Mouse (Mus musculus): ENCODE results near the gene Arhgap23. TPM values are rescaled to one million over a fixed set of nuclear protein-coding genes. Genes with fewer than 3 reads are reported as not detected.

The Arhgap23 gene
- polyA plus RNA-seq, 1 experiment from 2014 or later: 6.6 TPM

GRCm38 (mm10) chr11:97461307-97461820 lies 46.0 kb downstream of the Arhgap23 start:
- H3K4me1 ChIP-seq (replicated peaks): peaks cover 2% of the 10 kb centered on the region; the same call in 1 of the 2 replicates
- H3K27ac ChIP-seq: no peak overlapping the region
- peaks cover 31% of the 10 kb centered on the region; the same call in 1 of the 2 replicates for H3K27me3 ChIP-seq
- no peak overlapping the region for H3K4me3 ChIP-seq
- WGBS: 91% methylated on average over 3 of the region's 3 CpGs
- H3K4me2 ChIP-seq: no peak overlapping the region
- H3K36me3 ChIP-seq: peaks cover 97% of the 10 kb centered on the region
- ATAC-seq (ENCODE audit: low FRiP score): no peak
- H3K9me3 ChIP-seq: no peaks in the 10 kb centered on the region
- no peak overlapping the region for H3K9ac ChIP-seq

DNA sequence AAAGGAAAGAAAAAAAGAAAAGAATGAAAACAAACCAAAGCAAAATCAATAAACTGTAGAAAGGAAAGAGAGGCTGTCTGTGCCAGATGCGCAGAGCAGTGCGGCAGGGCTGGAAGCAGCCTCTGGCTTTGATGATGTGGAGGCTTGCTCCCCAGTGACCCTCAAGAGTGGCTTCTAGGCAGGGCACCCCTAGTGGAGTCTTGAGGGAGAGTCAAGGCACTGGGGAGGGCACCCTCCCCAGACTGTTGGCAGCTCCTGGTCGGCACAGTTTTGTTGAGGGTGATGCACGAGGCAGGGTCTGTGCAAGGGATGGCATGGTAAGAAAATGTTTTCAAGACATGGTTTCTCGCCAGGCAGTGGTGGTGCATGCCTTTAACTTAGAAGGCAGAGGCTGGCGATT lies 47.2 kb downstream of the Arhgap23 start:
- Histone ChIP-seq H3K4me2 (no peak overlapping the region), H3K9me3 (no peaks in the 10 kb centered on the region), H3K4me1 (replicated peaks) (peaks cover 4% of the 10 kb centered on the region; the same call in 1 of the 2 replicates), H3K4me3 (no peak overlapping the region), H3K27me3 (peaks cover 31% of the 10 kb centered on the region; the same call in 1 of the 2 replicates), H3K9ac (no peak overlapping the region), H3K27ac (no peak overlapping the region), H3K36me3 (peaks cover 96% of the 10 kb centered on the region)
- 89% methylated on average over 6 of the region's 6 CpGs for WGBS
- no peak for ATAC-seq (ENCODE audit: low FRiP score)

DNA sequence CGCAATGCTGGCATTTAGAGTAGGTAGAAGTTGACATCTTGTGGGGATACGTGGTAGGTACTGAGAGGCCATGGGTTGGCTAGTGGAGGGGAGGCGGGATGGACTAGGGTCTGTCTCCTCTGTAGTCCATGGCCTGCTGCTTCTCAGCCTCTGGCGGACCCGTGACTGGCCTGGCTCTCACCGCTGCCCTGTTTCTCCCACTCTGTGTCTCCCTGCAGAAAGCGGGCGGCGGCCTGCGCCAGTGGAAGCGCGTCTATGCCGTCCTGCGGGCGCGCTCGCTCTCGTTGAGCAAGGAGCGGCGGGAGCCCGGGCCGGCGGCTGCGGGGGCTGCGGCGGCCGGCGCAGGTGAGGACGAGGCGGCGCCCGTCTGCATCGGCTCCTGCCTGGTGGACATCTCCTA lies 47.8 kb downstream of the Arhgap23 start:
- Histone ChIP-seq H3K9me3 (no peaks in the 10 kb centered on the region), H3K36me3 (peaks cover 95% of the 10 kb centered on the region)
- ATAC-seq (ENCODE audit: low FRiP score): no peak

GRCm38 (mm10) chr11:97463991-97464390 lies 48.7 kb downstream of the Arhgap23 start:
- no peak for ATAC-seq (ENCODE audit: low FRiP score)
- Histone ChIP-seq H3K4me1 (replicated peaks) (peaks cover 4% of the 10 kb centered on the region; the same call in 1 of the 2 replicates), H3K4me3 (no peak overlapping the region), H3K4me2 (no peak overlapping the region), H3K27ac (no peak overlapping the region), H3K27me3 (peaks cover 31% of the 10 kb centered on the region; the same call in 1 of the 2 replicates), H3K36me3 (peaks cover 93% of the 10 kb centered on the region), H3K9ac (peak overlapping the region; percentile 43; the same call in 1 of the 2 replicates), H3K9me3 (no peaks in the 10 kb centered on the region)
- 87% methylated on average over 4 of the region's 4 CpGs for WGBS

More for the DNA sequence above, 47.8 kb downstream of the Arhgap23 start:
- Histone ChIP-seq H3K4me2 (no peak overlapping the region), H3K27me3 (peaks cover 31% of the 10 kb centered on the region; the same call in 1 of the 2 replicates), H3K27ac (no peak overlapping the region), H3K9ac (no peak overlapping the region), H3K4me1 (replicated peaks) (peaks cover 4% of the 10 kb centered on the region; the same call in 1 of the 2 replicates), H3K4me3 (no peak overlapping the region)
- 27% methylated on average over 33 of the region's 33 CpGs for WGBS

DNA sequence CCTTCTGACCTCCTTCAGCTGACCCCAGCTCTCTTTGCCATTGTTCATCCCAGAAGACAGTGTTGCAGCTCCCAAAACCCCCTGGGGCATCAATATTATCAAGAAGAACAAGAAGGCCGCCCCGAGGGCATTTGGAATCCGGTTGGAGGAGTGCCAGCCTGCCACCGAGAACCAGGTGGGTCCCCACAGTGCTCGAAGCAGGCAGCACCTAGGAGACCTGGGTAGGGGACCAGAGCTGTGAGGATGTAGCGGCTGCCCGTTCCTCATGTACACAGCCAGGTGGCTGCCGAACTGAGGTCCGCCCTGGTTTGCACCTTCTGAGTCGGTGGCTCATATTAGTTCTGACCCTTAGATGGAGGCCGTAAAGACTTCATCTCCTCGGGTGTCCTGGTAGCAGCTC lies 50.6 kb downstream of the Arhgap23 start:
- 79% methylated on average over 12 of the region's 12 CpGs for WGBS
- peaks cover 93% of the 10 kb centered on the region for H3K36me3 ChIP-seq

GRCm38 (mm10) chr11:97466444-97467160 lies 51.3 kb downstream of the Arhgap23 start:
- no peaks in the 10 kb centered on the region for H3K9me3 ChIP-seq
- H3K27me3 ChIP-seq: peaks cover 24% of the 10 kb centered on the region; the same call in 1 of the 2 replicates
- H3K9ac ChIP-seq: no peak overlapping the region
- 70% methylated on average over 10 of the region's 10 CpGs for WGBS
- peaks cover 4% of the 10 kb centered on the region; the same call in 1 of the 2 replicates for H3K4me1 ChIP-seq (replicated peaks)
- H3K4me3 ChIP-seq: no peak overlapping the region
- no peak for ATAC-seq (ENCODE audit: low FRiP score)
- peaks cover 93% of the 10 kb centered on the region for H3K36me3 ChIP-seq
- no peak overlapping the region for H3K27ac ChIP-seq
- H3K4me2 ChIP-seq: no peak overlapping the region

More for the DNA sequence above, 50.6 kb downstream of the Arhgap23 start:
- Histone ChIP-seq H3K27ac (no peak overlapping the region), H3K9ac (no peak overlapping the region), H3K4me3 (no peak overlapping the region), H3K4me1 (replicated peaks) (peaks cover 4% of the 10 kb centered on the region; the same call in 1 of the 2 replicates), H3K9me3 (no peaks in the 10 kb centered on the region), H3K27me3 (peaks cover 31% of the 10 kb centered on the region; the same call in 1 of the 2 replicates), H3K4me2 (no peak overlapping the region)
- ATAC-seq (ENCODE audit: low FRiP score): no peak

GRCm38 (mm10) chr11:97468639-97469287 lies 53.4 kb downstream of the Arhgap23 start:
- H3K4me3 ChIP-seq: no peak overlapping the region
- 50% methylated on average over 14 of the region's 14 CpGs for WGBS
- H3K27me3 ChIP-seq: 0 out of 2 replicates have a peak, but pooled peaks cover 8% of the 10 kb centered on the region
- peak overlapping the region; percentile 13; the same call in 1 of the 2 replicates for H3K9ac ChIP-seq
- H3K36me3 ChIP-seq: peaks cover 90% of the 10 kb centered on the region
- no peak overlapping the region for H3K27ac ChIP-seq
- ATAC-seq (ENCODE audit: low FRiP score): 0 out of 2 replicates have a peak, but pooled peaks have one; percentile 28
- H3K9me3 ChIP-seq: no peaks in the 10 kb centered on the region
- H3K4me1 ChIP-seq (replicated peaks): peaks cover 4% of the 10 kb centered on the region; the same call in 1 of the 2 replicates
- no peak overlapping the region for H3K4me2 ChIP-seq

DNA sequence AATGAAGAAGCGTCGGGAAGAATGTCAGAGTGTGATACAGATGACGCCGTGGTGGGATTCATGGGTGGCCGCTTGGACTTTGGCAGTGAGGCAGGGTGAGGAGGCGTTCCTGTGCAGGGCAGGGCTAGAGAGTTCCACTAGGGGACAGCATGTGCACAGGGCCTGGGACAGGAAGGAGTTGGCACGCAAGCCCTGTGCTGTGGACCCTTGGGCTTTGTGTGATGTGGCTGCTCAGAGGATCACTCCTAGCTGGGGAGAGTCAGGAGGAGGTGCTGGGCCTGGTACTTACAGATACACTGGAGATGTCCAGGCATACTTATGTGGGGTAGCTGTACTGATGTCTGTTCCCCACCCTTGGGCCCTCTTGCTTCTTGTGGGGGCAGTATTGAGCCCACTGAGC lies 54.5 kb downstream of the Arhgap23 start:
- no peak overlapping the region for H3K27ac ChIP-seq
- no peak overlapping the region for H3K4me2 ChIP-seq
- 91% methylated on average over 7 of the region's 7 CpGs for WGBS
- no peaks in the 10 kb centered on the region for H3K9me3 ChIP-seq
- 0 out of 2 replicates have a peak overlapping the region, but pooled peaks have one; percentile 2 for H3K9ac ChIP-seq
- peaks cover 90% of the 10 kb centered on the region for H3K36me3 ChIP-seq
- no peak for ATAC-seq (ENCODE audit: low FRiP score)
- H3K27me3 ChIP-seq: no peaks in the 10 kb centered on the region
- H3K4me3 ChIP-seq: no peak overlapping the region
- peaks cover 4% of the 10 kb centered on the region; the same call in 1 of the 2 replicates for H3K4me1 ChIP-seq (replicated peaks)

- 86% methylated on average over 6 of the region's 6 CpGs for WGBS
- no peaks in the 10 kb centered on the region for H3K9me3 ChIP-seq
- no peaks in the 10 kb centered on the region for H3K27me3 ChIP-seq
- no peak overlapping the region for H3K9ac ChIP-seq
- no peak overlapping the region for H3K27ac ChIP-seq
- H3K4me3 ChIP-seq: no peak overlapping the region
- ATAC-seq (ENCODE audit: low FRiP score): no peak
- peaks cover 90% of the 10 kb centered on the region for H3K36me3 ChIP-seq
- H3K4me2 ChIP-seq: no peak overlapping the region
- peaks cover 3% of the 10 kb centered on the region; the same call in 1 of the 2 replicates for H3K4me1 ChIP-seq (replicated peaks)
Measured at GRCm38 (mm10) chr11:97471276-97471675, 55.9 kb downstream of the Arhgap23 start.

- Histone ChIP-seq H3K9me3 (no peaks in the 10 kb centered on the region), H3K36me3 (peaks cover 78% of the 10 kb centered on the region), H3K27me3 (no peaks in the 10 kb centered on the region), H3K4me1 (replicated peaks) (no peaks in the 10 kb centered on the region), H3K27ac (peak overlapping the region; percentile 45), H3K4me3 (no peak overlapping the region), H3K9ac (no peak overlapping the region), H3K4me2 (no peak overlapping the region)
- peak; percentile 53; the same call in 1 of the 2 replicates for ATAC-seq (ENCODE audit: low FRiP score)
- WGBS: 62% methylated on average over 8 of the region's 8 CpGs
Measured at GRCm38 (mm10) chr11:97476334-97477095, 61.2 kb downstream of the Arhgap23 start.

GRCm38 (mm10) chr11:97477431-97477830 lies 62.1 kb downstream of the Arhgap23 start:
- ATAC-seq (ENCODE audit: low FRiP score): no peak
- Histone ChIP-seq H3K4me3 (no peak overlapping the region), H3K9me3 (no peaks in the 10 kb centered on the region), H3K4me1 (replicated peaks) (no peaks in the 10 kb centered on the region), H3K9ac (no peak overlapping the region), H3K4me2 (no peak overlapping the region), H3K27me3 (no peaks in the 10 kb centered on the region), H3K36me3 (peaks cover 77% of the 10 kb centered on the region), H3K27ac (no peak overlapping the region)
- WGBS: 58% methylated on average over 7 of the region's 7 CpGs
